Mouse (Mus musculus) adrenal gland, adult 18-20 months (tissue): ENCODE measurements around the gene Rims3. TPM values are rescaled to one million over a fixed set of nuclear protein-coding genes. Genes with fewer than 3 reads are reported as not detected.

Source experiments
- DNase-seq, 2 experiments: peaks; one replicate each; pipeline ENCODE4 v3.0.0; 2021 to 2022; ENCODE audit warnings: low spot score in 2 of 2
- microRNA-seq, 2 experiments: library from miRNA; unstranded; fragments of <30 nt; microRNA quantifications; one replicate each; pipeline ENCODE4 v1.2.0; 2021; ENCODE audit warnings: borderline number of aligned reads in 2 of 2
- total RNA-seq, 2 experiments: library from RNA; stranded (reverse); gene quantifications; 1 replicate in 1 of 2; 2 replicates in 1 of 2; pipeline ENCODE4 v1.2.3; 2021

Gene Rims3
- total RNA-seq, 2 experiments from 2014 or later, result 9.2 to 10.0 TPM

DNA sequence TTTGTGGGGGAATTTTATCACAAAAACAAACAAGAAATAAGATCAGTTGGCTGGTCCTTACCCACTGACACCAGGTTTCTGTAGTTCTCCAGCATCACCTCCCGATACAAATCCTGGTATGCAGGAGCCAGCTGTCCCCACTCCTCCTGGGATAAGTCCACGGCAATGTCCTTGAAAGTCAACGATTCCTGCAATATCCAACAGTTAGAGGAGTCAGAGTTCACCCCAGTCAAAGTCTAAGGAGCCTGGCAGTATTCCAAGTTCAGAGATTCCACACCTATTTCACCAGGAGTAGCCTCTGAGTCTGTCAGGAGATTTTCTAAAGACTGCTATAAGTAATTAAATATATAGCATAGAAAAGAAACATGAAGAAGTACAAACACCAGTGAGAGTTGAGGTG is 80.4 kb downstream of the Rims3 start:
- no peak for DNase-seq

Small RNAs within 50 kb of the gene (microRNA-seq; reads per million reads assigned to microRNA genes)
- 0 reads per million in 2 experiments for gene Gm23936

Other genes with a start within 250 kb of the Rims3 start
- gene Cited4, start 188.2 kb upstream of the Rims3 start, total RNA-seq, result 10 to 100 TPM; 15.2 to 24.0 TPM
- 1 to 10 TPM; 1.5 to 3.1 TPM for gene Kcnq4, start 106.2 kb upstream of the Rims3 start, total RNA-seq
- gene Nfyc, start 23.2 kb upstream of the Rims3 start, total RNA-seq, result 10 to 100 TPM; 53.9 to 57.2 TPM
- 1 to 10 TPM; 8.2 to 8.8 TPM for gene Exo5, start 70.2 kb downstream of the Rims3 start, total RNA-seq
- 1 to 10 TPM; 1.4 to 1.7 TPM for gene Zfp69, start 96.9 kb downstream of the Rims3 start, total RNA-seq
- 10 to 100 TPM; 28.9 to 34.6 TPM for gene Smap2, start 162.4 kb downstream of the Rims3 start, total RNA-seq
- gene Col9a2, start 184.6 kb downstream of the Rims3 start, total RNA-seq, result under 1 TPM; 0.33 to 0.42 TPM
- 10 to 100 TPM; 39.3 to 51.6 TPM for gene Zmpste24, start 243.4 kb downstream of the Rims3 start, total RNA-seq